In the genomic region with DNA sequence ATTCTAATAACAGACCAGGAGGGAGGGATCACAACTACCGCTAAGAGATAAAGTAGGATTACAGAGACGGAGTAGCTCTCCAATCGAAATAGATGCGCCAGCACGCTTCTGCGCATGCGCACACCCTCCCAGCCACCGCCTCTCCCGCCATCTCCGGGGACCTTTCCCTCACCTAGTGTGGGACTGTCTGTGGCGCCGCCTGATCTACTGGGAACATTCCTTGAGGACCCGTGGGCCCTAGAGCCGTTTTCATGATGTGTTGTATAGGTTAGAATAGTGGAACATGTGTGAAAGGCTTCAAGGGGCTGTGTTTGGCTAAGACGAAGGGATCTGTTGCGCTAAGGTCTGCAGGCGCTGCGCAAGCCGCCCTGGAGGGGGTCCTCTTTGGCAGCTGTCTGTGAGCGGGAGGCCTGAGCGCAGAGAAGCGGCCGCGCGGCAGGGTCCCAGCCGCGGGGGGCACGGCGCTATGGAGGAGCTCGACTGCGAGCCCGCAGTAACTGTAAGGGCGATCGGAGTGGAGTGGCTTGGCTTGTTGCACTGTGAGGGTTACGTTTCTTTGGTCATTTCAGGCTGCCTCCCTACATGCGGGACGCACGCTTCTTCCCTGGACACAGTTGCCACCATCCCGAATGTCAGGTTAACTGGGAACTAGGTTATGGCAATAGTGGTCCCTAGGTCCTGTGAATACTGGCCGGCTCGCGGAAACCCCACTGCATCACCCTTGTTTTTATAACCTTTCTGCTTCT, we compare ENCODE assay signal across 8 mouse cellular contexts. TPM values are rescaled to one million over a fixed set of nuclear protein-coding genes. Genes with fewer than 3 reads are reported as not detected.
DNase-seq lines count a peak whose midpoint lies in the region; ATAC-seq and TF ChIP-seq lines count a peak whose summit lies in the region.

Gene Nup85, plus strand, starts transcription at position 371 of the 746 bp plus-strand sequence.

- TF ChIP-seq EP300 in liver, embryonic 14.5 days (IDR thresholded peaks at IDR 0.05; ENCODE audit: low read depth), result peak; percentile 83
- TF ChIP-seq EP300 in stomach, postnatal 0 days (optimal IDR thresholded peaks at IDR 0.05), result peak; percentile 98

- H3K36me3 ChIP-seq in forebrain, embryonic 10.5 days (replicated peaks), result peaks cover 36% of the 10 kb centered on the region
- peaks cover 30% of the 10 kb centered on the region for H3K36me3 ChIP-seq in heart, embryonic 15.5 days
- H3K36me3 ChIP-seq in liver, embryonic 14.5 days (replicated peaks; ENCODE audit: control insufficient read depth, insufficient read depth, low read depth), result peaks cover 33% of the 10 kb centered on the region
- peaks cover 10% of the 10 kb centered on the region for H3K36me3 ChIP-seq in neural tube, embryonic 11.5 days (ENCODE audit: control insufficient read depth, insufficient read depth, low read length)
- H3K36me3 ChIP-seq in stomach, postnatal 0 days (ENCODE audit: control insufficient read depth, insufficient read depth, low read length), result no peaks in the 10 kb centered on the region; the same call in 1 of the 2 replicates

- peak within 1 kb of the TSS; percentile 67 for H3K9ac ChIP-seq in heart, embryonic 15.5 days
- peak within 1 kb of the TSS; percentile 60 for H3K9ac ChIP-seq in liver, embryonic 14.5 days (replicated peaks)
- peak within 1 kb of the TSS; percentile 79 for H3K9ac ChIP-seq in neural tube, embryonic 11.5 days (ENCODE audit: low read length)
- peak within 1 kb of the TSS; percentile 77 for H3K9ac ChIP-seq in stomach, postnatal 0 days (ENCODE audit: low read length)

- peak; percentile 88 for ATAC-seq in heart, embryonic 15.5 days (replicated peaks; ENCODE audit: insufficient number of reproducible peaks, insufficient read depth, low FRiP score, low read depth)
- ATAC-seq in liver, embryonic 14.5 days (ENCODE audit: insufficient read depth), result peak; percentile 98
- ATAC-seq in neural tube, embryonic 11.5 days (ENCODE audit: insufficient read depth, low FRiP score, low TSS enrichment), result peak; percentile 86
- ATAC-seq in stomach, postnatal 0 days (ENCODE audit: low FRiP score, low TSS enrichment), result peak; percentile 91

- WGBS in forebrain, embryonic 10.5 days, result 0% methylated on average over 42 of the region's 42 CpGs
- WGBS in heart, embryonic 15.5 days, result under 1% methylated on average over 42 of the region's 42 CpGs
- WGBS in liver, embryonic 14.5 days (ENCODE audit: insufficient replicate concordance), result under 1% methylated on average over 42 of the region's 42 CpGs
- 0% methylated on average over 42 of the region's 42 CpGs for WGBS in neural tube, embryonic 11.5 days
- under 1% methylated on average over 42 of the region's 42 CpGs for WGBS in stomach, postnatal 0 days

- H3K27me3 ChIP-seq in forebrain, embryonic 10.5 days (ENCODE audit: poor library complexity, severe bottlenecking), result no peaks in the 10 kb centered on the region
- H3K27me3 ChIP-seq in heart, embryonic 15.5 days, result no peaks in the 10 kb centered on the region
- no peaks in the 10 kb centered on the region for H3K27me3 ChIP-seq in liver, embryonic 14.5 days (ENCODE audit: control insufficient read depth, insufficient read depth, low read length)
- H3K27me3 ChIP-seq in neural tube, embryonic 11.5 days (ENCODE audit: control insufficient read depth, insufficient read depth, low read length), result no peaks in the 10 kb centered on the region
- no peaks in the 10 kb centered on the region for H3K27me3 ChIP-seq in stomach, postnatal 0 days (ENCODE audit: control insufficient read depth, insufficient read depth, low read length)

- peak; percentile 94 to 95 for DNase-seq in CD8-positive naive resting alpha-beta T cell, adult 2 months (ENCODE audit: low read depth in 2 of 2, low spot score in 2 of 2)
- DNase-seq in c-Kit-positive CD71-negative TER-119-negative erythroid progenitor cells, embryonic 14.5 days (ENCODE audit: low read depth), result peak; percentile 92
- DNase-seq in forebrain, embryonic 10.5 days (ENCODE audit: extremely low spot score, low spot score), result peak; percentile 97
- DNase-seq in kidney, postnatal 25 days, result peak; percentile 98
- peak; percentile 92 to 93 (median 92) for DNase-seq in liver, embryonic 14.5 days (ENCODE audit: low read depth in 3 of 3, low spot score in 3 of 3)
- peak; percentile 98 for DNase-seq in neural tube, embryonic 11.5 days (ENCODE audit: low spot score)
- peak; percentile 95 for DNase-seq in stomach, postnatal 0 days (ENCODE audit: low spot score)

- 0 out of 2 replicates have a peak, but pooled peaks have one; percentile 5 for TF ChIP-seq CTCF in liver, embryonic 14.5 days (IDR thresholded peaks at IDR 0.05; ENCODE audit: low read depth)
- peak; percentile 14; the same call in 1 of the 2 replicates for TF ChIP-seq CTCF in stomach, postnatal 0 days (IDR thresholded peaks at IDR 0.05; ENCODE audit: low read depth)

- H3K27ac ChIP-seq in forebrain, embryonic 10.5 days, result peak within 1 kb of the TSS; percentile 100
- peak within 1 kb of the TSS; percentile 78 for H3K27ac ChIP-seq in heart, embryonic 15.5 days
- peak within 1 kb of the TSS; percentile 92 for H3K27ac ChIP-seq in liver, embryonic 14.5 days
- H3K27ac ChIP-seq in neural tube, embryonic 11.5 days (ENCODE audit: low read depth, low read length), result peak within 1 kb of the TSS; percentile 54
- H3K27ac ChIP-seq in stomach, postnatal 0 days (replicated peaks), result peak within 1 kb of the TSS; percentile 82

- peak within 1 kb of the TSS; percentile 68 for H3K4me2 ChIP-seq in heart, embryonic 15.5 days
- H3K4me2 ChIP-seq in liver, embryonic 14.5 days (ENCODE audit: low read depth), result peak within 1 kb of the TSS; percentile 95
- peak within 1 kb of the TSS; percentile 64 for H3K4me2 ChIP-seq in neural tube, embryonic 11.5 days (ENCODE audit: low read depth)
- peak within 1 kb of the TSS; percentile 67 for H3K4me2 ChIP-seq in stomach, postnatal 0 days (replicated peaks; ENCODE audit: low read depth)

- peaks cover 24% of the 10 kb centered on the region for H3K4me1 ChIP-seq in forebrain, embryonic 10.5 days
- H3K4me1 ChIP-seq in heart, embryonic 15.5 days (replicated peaks), result peaks cover 11% of the 10 kb centered on the region
- H3K4me1 ChIP-seq in liver, embryonic 14.5 days (replicated peaks; ENCODE audit: control insufficient read depth in 2 of 2, insufficient read depth in 2 of 2, low read length in 1 of 2), result peaks cover 14 to 15% of the 10 kb centered on the region in 2 experiments
- H3K4me1 ChIP-seq in neural tube, embryonic 11.5 days (ENCODE audit: control insufficient read depth, insufficient read depth, low read length), result peaks cover 5% of the 10 kb centered on the region; the same call in 1 of the 2 replicates
- H3K4me1 ChIP-seq in stomach, postnatal 0 days (replicated peaks; ENCODE audit: control insufficient read depth, insufficient read depth), result no peaks in the 10 kb centered on the region

- no peaks in the 10 kb centered on the region for H3K9me3 ChIP-seq in forebrain, embryonic 10.5 days
- no peaks in the 10 kb centered on the region for H3K9me3 ChIP-seq in heart, embryonic 15.5 days (replicated peaks)
- no peaks in the 10 kb centered on the region for H3K9me3 ChIP-seq in liver, embryonic 14.5 days (ENCODE audit: control insufficient read depth, low read length)
- H3K9me3 ChIP-seq in neural tube, embryonic 11.5 days (ENCODE audit: control insufficient read depth, low read length), result no peaks in the 10 kb centered on the region
- no peaks in the 10 kb centered on the region for H3K9me3 ChIP-seq in stomach, postnatal 0 days (ENCODE audit: control insufficient read depth, low read length)

- H3K4me3 ChIP-seq in forebrain, embryonic 10.5 days, result peak within 1 kb of the TSS; percentile 92
- H3K4me3 ChIP-seq in heart, embryonic 15.5 days, result peak within 1 kb of the TSS; percentile 78
- H3K4me3 ChIP-seq in liver, embryonic 14.5 days (ENCODE audit: insufficient read depth in 1 of 2, low read depth in 2 of 2, low read length in 2 of 2), result peak within 1 kb of the TSS; percentile 77 to 97
- H3K4me3 ChIP-seq in neural tube, embryonic 11.5 days (ENCODE audit: low read depth, low read length), result peak within 1 kb of the TSS; percentile 79
- peak within 1 kb of the TSS; percentile 76 for H3K4me3 ChIP-seq in stomach, postnatal 0 days (ENCODE audit: low read depth, low read length)

RNA-seq across cellular contexts. Expression of gene Nup85, which starts in this region (rescaled TPM):
- 281 and 299 TPM in 2 replicates for polyA plus RNA-seq in forebrain, embryonic 10.5 days (2016; fragmentation: Nextera tagmentation; extraction: Ambion mirVana)
- polyA plus RNA-seq in heart, embryonic 15.5 days (2015; fragmentation: Nextera tagmentation; extraction: Ambion mirVana), result 80.8 and 105 TPM in 2 replicates
- 96.0 and 109 TPM in 2 replicates for polyA plus RNA-seq in liver, embryonic 14.5 days (2012; rRNA removed)
- polyA plus RNA-seq in liver, embryonic 14.5 days (2014; fragmentation: Nextera tagmentation; extraction: Ambion mirVana), result 118 and 125 TPM in 2 replicates
- 174 and 187 TPM in 2 replicates for polyA plus RNA-seq in neural tube, embryonic 11.5 days (2014; fragmentation: Nextera tagmentation; extraction: Ambion mirVana)
- 44.6 and 47.2 TPM in 2 replicates for polyA plus RNA-seq in stomach, postnatal 0 days (2015; fragmentation: Nextera tagmentation; extraction: Ambion mirVana)

Comparison
In these comparisons a context has a peak if more than half of its experiments do, and no peak if none do; other contexts are left out.
1. Peak in every context shown above with its lines: DNase-seq, ATAC-seq, H3K4me3 ChIP-seq and H3K27ac ChIP-seq.